Mouse (Mus musculus): ENCODE data around the gene Cpsf6. TPM values are rescaled to one million over a fixed set of nuclear protein-coding genes. Genes with fewer than 3 reads are reported as not detected.

Gene Cpsf6
- polyA plus RNA-seq, 1 experiment from 2014 or later = 188 TPM

DNA sequence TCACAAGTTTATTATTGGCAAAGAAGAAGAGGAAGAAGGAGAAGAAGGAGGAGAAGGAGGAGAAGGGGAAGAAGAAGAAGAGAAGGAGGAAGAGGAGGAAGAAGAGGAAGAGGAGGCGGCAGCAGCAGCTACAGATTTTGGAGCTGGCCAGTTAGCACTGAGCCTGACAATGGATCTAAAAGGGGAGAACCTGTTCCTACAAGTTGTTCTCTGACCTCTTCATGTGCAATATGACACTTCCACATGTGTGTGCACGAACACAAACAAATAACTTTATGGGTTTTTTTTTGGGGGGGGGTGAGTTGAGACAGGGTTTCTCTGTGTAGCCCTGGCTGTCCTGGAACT lies 5.2 kb upstream of the Cpsf6 start:
- Histone ChIP-seq H3K9me3 (no peaks in the 10 kb centered on the region), H3K36me3 (no peaks in the 10 kb centered on the region), H3K27me3 (ENCODE audit: insufficient read depth, poor library complexity, severe bottlenecking) (no peaks in the 10 kb centered on the region), H3K4me1 (replicated peaks) (no peaks in the 10 kb centered on the region), H3K4me3 (no peak overlapping the region), H3K27ac (no peak overlapping the region)
- no peak for DNase-seq (ENCODE audit: low spot score)
- WGBS = 82% methylated on average over 2 of the region's 2 CpGs

- no peak for DNase-seq (ENCODE audit: low spot score)
- no peaks in the 10 kb centered on the region for H3K9me3 ChIP-seq
- H3K27me3 ChIP-seq (ENCODE audit: insufficient read depth, poor library complexity, severe bottlenecking) = no peaks in the 10 kb centered on the region
- H3K36me3 ChIP-seq = no peaks in the 10 kb centered on the region
- 87% methylated on average over 4 of the region's 4 CpGs for WGBS
- no peak overlapping the region for H3K4me3 ChIP-seq
- no peak overlapping the region for H3K27ac ChIP-seq
- no peaks in the 10 kb centered on the region for H3K4me1 ChIP-seq (replicated peaks)
These were observed 4.7 kb upstream of the Cpsf6 start for GRCm38 (mm10) chr10:117384386-117385085.

DNA sequence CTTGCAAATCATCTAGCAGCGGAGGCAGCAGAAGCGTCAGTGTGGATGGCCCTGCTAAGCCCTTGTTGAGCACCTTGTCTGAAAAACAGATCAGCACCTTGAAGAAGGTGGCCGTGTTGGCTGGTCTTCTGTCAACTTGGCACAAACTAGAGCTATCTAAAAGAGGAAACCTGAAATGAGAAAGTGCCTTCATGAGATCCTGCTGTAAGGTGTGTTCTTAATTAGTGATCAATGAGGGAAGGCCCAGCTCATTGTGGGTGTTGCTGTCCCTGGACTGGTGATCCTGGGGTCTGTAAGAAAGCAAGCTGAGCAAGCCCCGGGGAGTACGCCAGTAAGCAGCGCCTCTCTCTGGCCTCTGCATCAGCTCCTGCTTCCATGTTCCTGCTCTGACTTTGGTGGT lies 4.1 kb upstream of the Cpsf6 start:
- Histone ChIP-seq H3K27ac (no peak overlapping the region), H3K4me1 (replicated peaks) (no peaks in the 10 kb centered on the region), H3K27me3 (ENCODE audit: insufficient read depth, poor library complexity, severe bottlenecking) (no peaks in the 10 kb centered on the region), H3K36me3 (no peaks in the 10 kb centered on the region), H3K9me3 (no peaks in the 10 kb centered on the region), H3K4me3 (no peak overlapping the region)
- no peak for DNase-seq (ENCODE audit: low spot score)
- 74% methylated on average over 6 of the region's 6 CpGs for WGBS

DNA sequence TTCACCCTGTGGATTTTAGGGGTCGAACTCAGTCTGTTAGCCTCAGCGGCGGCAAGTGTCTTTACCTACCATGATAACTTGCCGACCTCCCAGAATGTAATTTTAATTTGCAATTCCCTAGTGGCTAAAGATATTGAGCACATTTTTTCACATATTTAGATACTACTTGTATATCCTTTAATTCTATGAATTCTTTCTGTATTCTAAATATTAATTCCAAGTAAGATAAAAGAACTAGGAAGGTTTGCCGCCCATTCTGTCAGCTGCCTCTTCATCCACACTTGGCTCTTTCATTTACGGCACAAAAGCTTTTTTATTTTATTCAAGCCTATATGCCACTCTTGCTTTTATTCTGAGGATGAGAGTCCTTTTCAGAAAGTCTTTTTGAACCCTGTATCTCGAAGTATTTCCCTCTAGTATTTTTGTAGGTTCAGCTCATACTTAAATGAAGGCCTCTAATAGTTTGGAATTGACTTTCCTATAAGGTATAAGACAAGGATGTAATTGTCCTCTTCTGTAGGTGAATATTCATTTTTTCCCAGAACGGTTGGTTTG lies 3.3 kb upstream of the Cpsf6 start:
- WGBS = 81% methylated on average over 8 of the region's 8 CpGs
- Histone ChIP-seq H3K27ac (no peak overlapping the region), H3K27me3 (ENCODE audit: insufficient read depth, poor library complexity, severe bottlenecking) (no peaks in the 10 kb centered on the region), H3K36me3 (no peaks in the 10 kb centered on the region), H3K9me3 (no peaks in the 10 kb centered on the region), H3K4me1 (replicated peaks) (no peaks in the 10 kb centered on the region), H3K4me3 (no peak overlapping the region)
- no peak for DNase-seq (ENCODE audit: low spot score)

- no peak overlapping the region for H3K4me3 ChIP-seq
- no peak overlapping the region for H3K27ac ChIP-seq
- H3K9me3 ChIP-seq = no peaks in the 10 kb centered on the region
- H3K4me1 ChIP-seq (replicated peaks) = 0 out of 2 replicates have a peak, but pooled peaks cover 5% of the 10 kb centered on the region
- DNase-seq (ENCODE audit: low spot score) = no peak
- WGBS = 71% methylated on average over 2 of the region's 2 CpGs
- no peaks in the 10 kb centered on the region for H3K36me3 ChIP-seq
- H3K27me3 ChIP-seq (ENCODE audit: insufficient read depth, poor library complexity, severe bottlenecking) = no peaks in the 10 kb centered on the region
These were observed 2.3 kb upstream of the Cpsf6 start for GRCm38 (mm10) chr10:117382146-117382545.

- H3K9me3 ChIP-seq = no peaks in the 10 kb centered on the region
- no peak overlapping the region for H3K27ac ChIP-seq
- no peaks in the 10 kb centered on the region for H3K36me3 ChIP-seq
- H3K4me1 ChIP-seq (replicated peaks) = 0 out of 2 replicates have a peak, but pooled peaks cover 8% of the 10 kb centered on the region
- H3K4me3 ChIP-seq = no peak overlapping the region
- H3K27me3 ChIP-seq (ENCODE audit: insufficient read depth, poor library complexity, severe bottlenecking) = no peaks in the 10 kb centered on the region
- DNase-seq (ENCODE audit: low spot score) = no peak
- 92% methylated on average over 4 of the region's 4 CpGs for WGBS
These were observed 1.1 kb upstream of the Cpsf6 start for GRCm38 (mm10) chr10:117380721-117381570.

- H3K27ac ChIP-seq = no peak overlapping the region
- DNase-seq (ENCODE audit: low spot score) = no peak
- no peaks in the 10 kb centered on the region for H3K27me3 ChIP-seq (ENCODE audit: insufficient read depth, poor library complexity, severe bottlenecking)
- H3K9me3 ChIP-seq = no peaks in the 10 kb centered on the region
- WGBS = 97% methylated on average over 2 of the region's 2 CpGs
- no peak overlapping the region for H3K4me3 ChIP-seq
- 0 out of 2 replicates have a peak, but pooled peaks cover 13% of the 10 kb centered on the region for H3K4me1 ChIP-seq (replicated peaks)
- no peaks in the 10 kb centered on the region for H3K36me3 ChIP-seq
These were observed 374 bp downstream of the Cpsf6 start for GRCm38 (mm10) chr10:117379441-117379840.

DNA sequence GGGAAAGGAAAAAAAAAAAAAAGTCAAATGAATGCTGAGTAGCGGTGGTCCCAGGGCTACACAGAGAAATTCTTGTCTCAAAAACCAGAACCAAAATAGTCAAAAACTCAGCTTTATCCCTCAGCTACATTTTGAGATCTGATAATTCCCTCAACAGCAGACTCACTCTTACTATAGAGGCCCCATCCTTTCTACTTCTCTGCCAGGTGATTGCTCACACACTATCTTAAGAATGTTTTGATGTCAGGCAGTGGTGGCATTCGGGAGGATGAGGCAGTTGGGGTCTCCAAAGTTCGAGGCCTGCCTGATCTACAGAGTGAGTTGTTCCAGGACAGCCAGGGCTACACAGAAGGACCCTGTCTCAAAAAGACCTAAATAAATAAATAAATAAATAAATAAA lies 1.2 kb downstream of the Cpsf6 start:
- no peaks in the 10 kb centered on the region; the same call in 1 of the 2 replicates for H3K36me3 ChIP-seq
- no peak for DNase-seq (ENCODE audit: low spot score)
- no peaks in the 10 kb centered on the region for H3K9me3 ChIP-seq
- H3K4me1 ChIP-seq (replicated peaks) = 0 out of 2 replicates have a peak, but pooled peaks cover 15% of the 10 kb centered on the region
- WGBS = 97% methylated on average over 3 of the region's 3 CpGs
- H3K27ac ChIP-seq = no peak overlapping the region
- no peak overlapping the region for H3K4me3 ChIP-seq
- H3K27me3 ChIP-seq (ENCODE audit: insufficient read depth, poor library complexity, severe bottlenecking) = no peaks in the 10 kb centered on the region

GRCm38 (mm10) chr10:117378291-117378555 lies 1.6 kb downstream of the Cpsf6 start:
- Histone ChIP-seq H3K27ac (no peak overlapping the region), H3K4me3 (no peak overlapping the region), H3K9me3 (no peaks in the 10 kb centered on the region), H3K36me3 (no peaks in the 10 kb centered on the region; the same call in 1 of the 2 replicates), H3K4me1 (replicated peaks) (0 out of 2 replicates have a peak, but pooled peaks cover 15% of the 10 kb centered on the region), H3K27me3 (ENCODE audit: insufficient read depth, poor library complexity, severe bottlenecking) (no peaks in the 10 kb centered on the region)
- no peak for DNase-seq (ENCODE audit: low spot score)
- WGBS = 94% methylated on average over 11 of the region's 11 CpGs

GRCm38 (mm10) chr10:117377431-117378290 lies 2.2 kb downstream of the Cpsf6 start:
- Histone ChIP-seq H3K4me1 (replicated peaks) (0 out of 2 replicates have a peak, but pooled peaks cover 15% of the 10 kb centered on the region), H3K4me3 (peak overlapping the region; percentile 71), H3K27ac (peak overlapping the region; percentile 100), H3K27me3 (ENCODE audit: insufficient read depth, poor library complexity, severe bottlenecking) (no peaks in the 10 kb centered on the region), H3K36me3 (no peaks in the 10 kb centered on the region; the same call in 1 of the 2 replicates), H3K9me3 (no peaks in the 10 kb centered on the region)
- 23% methylated on average over 16 of the region's 16 CpGs for WGBS
- no peak for DNase-seq (ENCODE audit: low spot score)

DNA sequence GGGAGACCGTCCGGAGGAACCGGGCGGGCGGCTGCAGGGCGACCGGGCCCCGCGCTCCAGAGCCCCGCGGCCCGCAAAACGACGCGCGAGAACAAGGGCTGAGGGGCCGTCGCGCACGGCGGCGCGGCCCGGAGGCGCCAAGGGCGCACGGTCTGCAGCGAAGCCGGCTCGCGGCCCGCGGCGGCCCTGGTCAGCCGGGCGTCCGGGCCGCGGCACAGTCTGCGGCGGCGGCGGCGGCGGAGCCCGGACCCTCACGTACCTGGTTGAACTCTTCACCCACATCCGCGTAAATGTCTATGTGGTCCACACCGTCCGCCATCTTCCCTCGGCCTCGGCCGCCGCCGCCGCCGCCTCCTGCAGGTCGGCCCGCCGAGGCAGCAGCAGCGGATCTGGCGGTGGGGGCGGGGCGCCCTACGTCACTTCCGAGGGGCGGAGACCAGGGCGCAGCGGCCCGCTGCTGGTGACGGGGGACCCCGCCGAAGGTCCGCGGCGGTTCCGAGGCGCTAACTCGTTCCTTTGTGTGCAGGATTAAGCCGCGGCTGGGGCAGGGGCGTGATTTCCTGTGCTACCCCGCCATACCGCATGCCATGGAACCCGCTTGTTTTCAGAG lies 3.1 kb downstream of the Cpsf6 start:
- Histone ChIP-seq H3K36me3 (no peaks in the 10 kb centered on the region; the same call in 1 of the 2 replicates), H3K9me3 (no peaks in the 10 kb centered on the region), H3K27ac (peak overlapping the region; percentile 100), H3K4me3 (peak overlapping the region; percentile 71), H3K4me1 (replicated peaks) (0 out of 2 replicates have a peak, but pooled peaks cover 15% of the 10 kb centered on the region), H3K27me3 (ENCODE audit: insufficient read depth, poor library complexity, severe bottlenecking) (no peaks in the 10 kb centered on the region)
- under 1% methylated on average over 86 of the region's 86 CpGs for WGBS
- peak; percentile 97 for DNase-seq (ENCODE audit: low spot score)

Data from hindbrain, embryonic 10.5 days (tissue).